Mouse (Mus musculus): ENCODE results near the gene Babam2. TPM values are rescaled to one million over a fixed set of nuclear protein-coding genes. Genes with fewer than 3 reads are reported as not detected.

Gene Babam2
- polyA plus RNA-seq, 1 experiment from 2014 or later = 42.9 TPM

- Histone ChIP-seq H3K9me3 (replicated peaks; ENCODE audit: control insufficient read depth, low read length) (no peaks in the 10 kb centered on the region), H3K27ac (ENCODE audit: low read depth, low read length) (no peak overlapping the region), H3K36me3 (ENCODE audit: control insufficient read depth, insufficient read depth, low read length) (no peaks in the 10 kb centered on the region), H3K4me2 (no peak overlapping the region), H3K9ac (ENCODE audit: low read depth, low read length) (no peak overlapping the region), H3K27me3 (ENCODE audit: control insufficient read depth, insufficient read depth, low read length) (no peaks in the 10 kb centered on the region), H3K4me3 (ENCODE audit: low read depth, low read length) (no peak overlapping the region), H3K4me1 (ENCODE audit: control insufficient read depth, insufficient read depth, low read length) (peaks cover 6% of the 10 kb centered on the region)
- ATAC-seq (replicated peaks; ENCODE audit: insufficient number of reproducible peaks, low FRiP score, low TSS enrichment) = no peak
- 73% methylated on average over 2 of the region's 2 CpGs for WGBS (ENCODE audit: insufficient replicate concordance)
Measured at GRCm38 (mm10) chr5:31902144-31902543, 204.7 kb downstream of the Babam2 start.

DNA sequence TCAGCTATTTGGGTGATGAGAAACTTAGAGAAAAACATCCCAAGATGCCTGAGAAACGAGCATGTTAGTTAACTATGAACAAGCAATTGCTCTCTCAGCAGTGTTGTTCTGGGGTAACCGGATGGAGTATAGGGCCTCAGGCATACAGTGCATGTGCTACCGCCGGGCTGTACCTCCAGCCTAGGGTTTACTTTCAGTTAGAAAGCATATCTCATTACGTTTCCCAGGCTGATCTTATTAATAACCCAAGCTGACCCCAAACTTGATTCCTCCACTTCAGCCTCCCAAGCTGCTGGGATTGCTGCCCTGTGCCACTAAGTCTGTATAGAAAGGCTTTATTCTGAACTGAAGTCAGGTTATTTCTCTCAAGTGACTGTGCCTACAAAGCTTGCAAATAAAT is 205.4 kb downstream of the Babam2 start:
- Histone ChIP-seq H3K27ac (ENCODE audit: low read depth, low read length) (no peak overlapping the region), H3K4me1 (ENCODE audit: control insufficient read depth, insufficient read depth, low read length) (peaks cover 6% of the 10 kb centered on the region), H3K36me3 (ENCODE audit: control insufficient read depth, insufficient read depth, low read length) (no peaks in the 10 kb centered on the region), H3K4me3 (ENCODE audit: low read depth, low read length) (no peak overlapping the region), H3K4me2 (no peak overlapping the region), H3K9ac (ENCODE audit: low read depth, low read length) (no peak overlapping the region), H3K27me3 (ENCODE audit: control insufficient read depth, insufficient read depth, low read length) (no peaks in the 10 kb centered on the region), H3K9me3 (replicated peaks; ENCODE audit: control insufficient read depth, low read length) (no peaks in the 10 kb centered on the region)
- ATAC-seq (replicated peaks; ENCODE audit: insufficient number of reproducible peaks, low FRiP score, low TSS enrichment) = no peak
- 80% methylated on average over 5 of the region's 5 CpGs for WGBS (ENCODE audit: insufficient replicate concordance)

DNA sequence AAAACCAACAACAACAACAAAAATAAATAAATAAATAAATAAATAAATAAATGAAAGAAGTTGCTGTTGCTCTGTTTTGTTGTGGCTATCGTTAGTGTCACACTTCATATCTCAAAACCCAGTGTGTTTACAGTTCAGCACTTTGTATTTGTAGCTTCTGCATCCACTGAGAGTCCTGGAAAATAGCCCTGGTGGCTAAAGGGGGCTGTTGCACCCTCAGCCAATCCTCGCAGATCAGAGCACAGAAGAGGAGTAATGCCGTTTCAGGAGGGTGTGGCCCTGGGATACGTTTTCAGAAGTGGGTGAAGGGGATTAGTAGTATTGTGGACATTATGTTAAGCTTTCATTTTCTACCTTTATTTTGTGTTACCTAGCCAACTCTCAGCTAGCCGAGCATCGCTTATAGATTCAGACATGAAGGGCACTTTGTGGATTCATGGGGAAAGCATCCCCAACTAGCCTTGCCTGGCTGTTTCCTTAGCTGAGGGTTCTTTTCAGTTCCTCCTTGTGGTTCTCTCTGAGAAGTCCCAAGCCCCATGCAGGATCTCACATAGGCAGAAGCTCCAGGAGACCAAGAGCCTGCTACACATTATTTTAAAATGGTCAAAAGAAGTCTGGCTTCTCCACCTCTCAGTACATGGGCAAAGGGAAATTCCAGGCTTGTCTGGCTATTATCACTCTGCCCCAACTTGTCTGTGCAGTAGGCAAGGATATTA is 207.6 kb downstream of the Babam2 start:
- ATAC-seq (replicated peaks; ENCODE audit: insufficient number of reproducible peaks, low FRiP score, low TSS enrichment) = no peak
- H3K27ac ChIP-seq (ENCODE audit: low read depth, low read length) = no peak overlapping the region
- no peaks in the 10 kb centered on the region for H3K27me3 ChIP-seq (ENCODE audit: control insufficient read depth, insufficient read depth, low read length)
- no peaks in the 10 kb centered on the region for H3K9me3 ChIP-seq (replicated peaks; ENCODE audit: control insufficient read depth, low read length)
- H3K9ac ChIP-seq (ENCODE audit: low read depth, low read length) = no peak overlapping the region
- peaks cover 6% of the 10 kb centered on the region for H3K4me1 ChIP-seq (ENCODE audit: control insufficient read depth, insufficient read depth, low read length)
- H3K4me2 ChIP-seq = no peak overlapping the region
- no peak overlapping the region for H3K4me3 ChIP-seq (ENCODE audit: low read depth, low read length)
- WGBS (ENCODE audit: insufficient replicate concordance) = 66% methylated on average over 6 of the region's 6 CpGs
- no peaks in the 10 kb centered on the region for H3K36me3 ChIP-seq (ENCODE audit: control insufficient read depth, insufficient read depth, low read length)

DNA sequence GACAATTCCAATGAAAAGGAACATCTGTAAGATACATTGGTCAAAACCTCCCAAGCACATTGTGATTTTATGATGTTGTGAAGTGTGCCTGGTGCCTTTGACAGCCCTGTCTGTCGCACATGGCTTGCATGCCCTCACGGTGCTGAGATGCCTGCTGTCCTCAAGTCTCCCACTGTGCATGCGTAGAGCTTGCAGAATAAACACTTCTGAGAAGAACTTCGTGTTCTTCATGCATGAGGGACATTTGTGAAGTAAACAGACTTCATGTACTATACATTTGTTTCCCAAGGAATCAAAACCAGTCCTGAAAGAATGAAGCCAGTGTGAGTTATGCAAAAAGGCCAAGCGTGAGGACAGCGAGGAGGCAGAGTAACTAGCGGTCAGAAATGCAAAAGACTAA is 208.3 kb downstream of the Babam2 start:
- Histone ChIP-seq H3K4me3 (ENCODE audit: low read depth, low read length) (no peak overlapping the region), H3K9ac (ENCODE audit: low read depth, low read length) (no peak overlapping the region), H3K27ac (ENCODE audit: low read depth, low read length) (no peak overlapping the region), H3K36me3 (ENCODE audit: control insufficient read depth, insufficient read depth, low read length) (no peaks in the 10 kb centered on the region), H3K9me3 (replicated peaks; ENCODE audit: control insufficient read depth, low read length) (no peaks in the 10 kb centered on the region), H3K4me2 (no peak overlapping the region), H3K27me3 (ENCODE audit: control insufficient read depth, insufficient read depth, low read length) (no peaks in the 10 kb centered on the region), H3K4me1 (ENCODE audit: control insufficient read depth, insufficient read depth, low read length) (peaks cover 6% of the 10 kb centered on the region)
- WGBS (ENCODE audit: insufficient replicate concordance) = 72% methylated on average over 7 of the region's 7 CpGs
- ATAC-seq (replicated peaks; ENCODE audit: insufficient number of reproducible peaks, low FRiP score, low TSS enrichment) = no peak

DNA sequence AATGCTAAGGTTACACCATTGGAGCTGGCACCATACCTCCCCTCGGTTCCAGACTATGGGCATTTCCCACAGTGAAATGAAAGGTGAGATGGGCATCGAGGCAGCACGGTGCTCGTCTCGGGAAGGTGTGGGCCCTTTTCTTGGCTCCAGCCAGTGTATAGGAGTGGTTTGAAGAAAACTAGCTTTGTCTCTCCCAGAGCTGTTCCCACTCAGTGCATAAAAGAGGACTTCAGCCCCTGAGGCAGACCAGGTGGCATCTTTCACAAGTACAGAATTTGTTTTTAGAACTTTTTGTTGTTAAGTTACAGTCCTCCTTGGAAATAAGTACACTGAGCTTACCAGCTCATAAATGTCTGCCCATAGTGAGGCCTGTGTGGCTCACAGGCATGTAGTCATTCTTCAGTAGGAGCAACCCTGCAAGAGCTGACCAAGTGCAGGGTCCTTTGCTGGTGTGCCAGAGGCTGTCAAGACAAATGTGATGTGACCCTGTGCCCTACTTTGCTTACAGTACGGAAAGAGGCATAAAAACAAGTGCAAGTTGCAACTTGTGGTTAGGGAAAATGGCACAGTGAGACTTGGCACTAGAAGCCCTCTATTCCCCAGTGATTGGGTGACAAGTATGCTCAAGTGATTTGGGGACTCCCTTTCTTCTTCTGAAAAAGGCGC is 208.9 kb downstream of the Babam2 start:
- Histone ChIP-seq H3K4me3 (ENCODE audit: low read depth, low read length) (no peak overlapping the region), H3K36me3 (ENCODE audit: control insufficient read depth, insufficient read depth, low read length) (no peaks in the 10 kb centered on the region), H3K27me3 (ENCODE audit: control insufficient read depth, insufficient read depth, low read length) (no peaks in the 10 kb centered on the region), H3K9me3 (replicated peaks; ENCODE audit: control insufficient read depth, low read length) (no peaks in the 10 kb centered on the region), H3K27ac (ENCODE audit: low read depth, low read length) (no peak overlapping the region), H3K4me2 (no peak overlapping the region), H3K9ac (ENCODE audit: low read depth, low read length) (no peak overlapping the region), H3K4me1 (ENCODE audit: control insufficient read depth, insufficient read depth, low read length) (peaks cover 6% of the 10 kb centered on the region)
- WGBS (ENCODE audit: insufficient replicate concordance) = 84% methylated on average over 7 of the region's 7 CpGs
- ATAC-seq (replicated peaks; ENCODE audit: insufficient number of reproducible peaks, low FRiP score, low TSS enrichment) = no peak

DNA sequence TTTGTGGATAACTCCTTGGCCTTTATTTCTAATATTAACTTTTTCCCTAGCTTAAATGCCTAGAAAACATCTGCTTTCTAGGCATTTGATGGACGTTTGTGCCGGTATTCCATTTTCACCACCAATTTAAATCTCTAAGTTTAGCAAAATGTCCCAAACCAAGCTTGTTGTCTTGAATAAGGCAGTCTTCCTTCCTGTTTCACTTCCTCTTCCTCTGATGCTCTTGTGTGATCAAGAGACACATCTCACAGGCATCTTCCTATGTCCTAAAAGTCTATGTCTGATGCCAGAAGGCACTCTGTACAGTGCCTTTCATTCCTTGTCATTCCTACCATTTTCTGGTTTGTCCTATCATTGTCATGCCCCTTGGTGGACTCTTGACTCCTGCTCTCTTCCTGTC is 210.5 kb downstream of the Babam2 start:
- H3K4me2 ChIP-seq = no peak overlapping the region
- no peaks in the 10 kb centered on the region for H3K36me3 ChIP-seq (ENCODE audit: control insufficient read depth, insufficient read depth, low read length)
- H3K9ac ChIP-seq (ENCODE audit: low read depth, low read length) = no peak overlapping the region
- WGBS (ENCODE audit: insufficient replicate concordance) = 81% methylated on average over 2 of the region's 2 CpGs
- H3K4me1 ChIP-seq (ENCODE audit: control insufficient read depth, insufficient read depth, low read length) = peaks cover 6% of the 10 kb centered on the region
- ATAC-seq (replicated peaks; ENCODE audit: insufficient number of reproducible peaks, low FRiP score, low TSS enrichment) = no peak
- no peaks in the 10 kb centered on the region for H3K27me3 ChIP-seq (ENCODE audit: control insufficient read depth, insufficient read depth, low read length)
- no peak overlapping the region for H3K27ac ChIP-seq (ENCODE audit: low read depth, low read length)
- H3K4me3 ChIP-seq (ENCODE audit: low read depth, low read length) = no peak overlapping the region
- no peaks in the 10 kb centered on the region for H3K9me3 ChIP-seq (replicated peaks; ENCODE audit: control insufficient read depth, low read length)

DNA sequence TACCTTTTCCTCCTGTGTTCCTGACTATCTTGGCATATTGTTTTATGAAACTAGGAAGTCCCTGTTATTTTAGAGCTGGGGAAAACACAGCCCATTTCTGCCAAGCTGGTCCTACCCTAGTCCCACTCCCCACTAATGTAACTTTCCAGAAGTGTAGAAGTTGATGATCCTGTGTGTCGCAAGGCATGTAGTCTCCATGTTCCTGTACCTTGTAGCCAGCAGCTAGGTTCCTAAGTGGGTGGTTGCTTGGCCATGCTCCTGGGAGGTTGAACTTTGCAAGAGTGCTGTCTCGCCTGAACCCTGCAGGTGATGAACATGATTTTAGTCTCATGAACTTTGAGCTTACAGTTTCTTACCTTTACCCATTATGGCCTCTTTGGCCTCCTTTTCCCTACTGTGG is 211.3 kb downstream of the Babam2 start:
- H3K36me3 ChIP-seq (ENCODE audit: control insufficient read depth, insufficient read depth, low read length) = no peaks in the 10 kb centered on the region
- peaks cover 6% of the 10 kb centered on the region for H3K4me1 ChIP-seq (ENCODE audit: control insufficient read depth, insufficient read depth, low read length)
- no peak overlapping the region for H3K4me2 ChIP-seq
- H3K27me3 ChIP-seq (ENCODE audit: control insufficient read depth, insufficient read depth, low read length) = no peaks in the 10 kb centered on the region
- H3K27ac ChIP-seq (ENCODE audit: low read depth, low read length) = no peak overlapping the region
- H3K9ac ChIP-seq (ENCODE audit: low read depth, low read length) = no peak overlapping the region
- no peaks in the 10 kb centered on the region for H3K9me3 ChIP-seq (replicated peaks; ENCODE audit: control insufficient read depth, low read length)
- no peak for ATAC-seq (replicated peaks; ENCODE audit: insufficient number of reproducible peaks, low FRiP score, low TSS enrichment)
- WGBS (ENCODE audit: insufficient replicate concordance) = 78% methylated on average over 2 of the region's 2 CpGs
- no peak overlapping the region for H3K4me3 ChIP-seq (ENCODE audit: low read depth, low read length)

- H3K4me3 ChIP-seq (ENCODE audit: low read depth, low read length) = no peak overlapping the region
- ATAC-seq (replicated peaks; ENCODE audit: insufficient number of reproducible peaks, low FRiP score, low TSS enrichment) = no peak
- no peak overlapping the region for H3K4me2 ChIP-seq
- no peaks in the 10 kb centered on the region for H3K9me3 ChIP-seq (replicated peaks; ENCODE audit: control insufficient read depth, low read length)
- no peak overlapping the region for H3K27ac ChIP-seq (ENCODE audit: low read depth, low read length)
- no peaks in the 10 kb centered on the region for H3K36me3 ChIP-seq (ENCODE audit: control insufficient read depth, insufficient read depth, low read length)
- no peak overlapping the region for H3K9ac ChIP-seq (ENCODE audit: low read depth, low read length)
- 0 out of 2 replicates have a peak, but pooled peaks cover 3% of the 10 kb centered on the region for H3K4me1 ChIP-seq (ENCODE audit: control insufficient read depth, insufficient read depth, low read length)
- H3K27me3 ChIP-seq (ENCODE audit: control insufficient read depth, insufficient read depth, low read length) = no peaks in the 10 kb centered on the region
- 74% methylated on average over 7 of the region's 7 CpGs for WGBS (ENCODE audit: insufficient replicate concordance)
Measured at GRCm38 (mm10) chr5:31916241-31916640, 218.8 kb downstream of the Babam2 start.

DNA sequence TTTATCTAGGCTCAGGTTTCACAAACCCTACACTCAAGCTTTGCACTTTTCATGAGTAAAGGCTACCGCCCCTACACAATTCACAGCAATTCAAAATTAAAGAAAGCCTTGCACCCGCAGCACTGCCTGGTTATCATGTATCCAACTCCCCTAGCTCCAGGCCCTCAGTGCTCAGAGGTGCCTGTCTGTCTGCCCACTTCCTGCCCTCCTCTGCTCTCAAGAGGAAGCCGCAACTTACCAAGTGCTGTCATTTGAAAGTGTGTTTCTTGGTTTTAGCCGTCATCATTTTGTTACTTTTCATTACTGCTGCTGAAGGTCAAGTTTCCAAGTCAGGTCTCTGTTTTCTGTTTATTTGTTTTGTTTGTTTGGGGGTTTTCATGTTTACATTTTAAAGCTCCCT is 221.1 kb downstream of the Babam2 start:
- ATAC-seq (replicated peaks; ENCODE audit: insufficient number of reproducible peaks, low FRiP score, low TSS enrichment) = no peak
- H3K36me3 ChIP-seq (ENCODE audit: control insufficient read depth, insufficient read depth, low read length) = no peaks in the 10 kb centered on the region
- H3K4me3 ChIP-seq (ENCODE audit: low read depth, low read length) = no peak overlapping the region
- 85% methylated on average over 4 of the region's 4 CpGs for WGBS (ENCODE audit: insufficient replicate concordance)
- no peak overlapping the region for H3K27ac ChIP-seq (ENCODE audit: low read depth, low read length)
- 0 out of 2 replicates have a peak, but pooled peaks cover 3% of the 10 kb centered on the region for H3K4me1 ChIP-seq (ENCODE audit: control insufficient read depth, insufficient read depth, low read length)
- H3K4me2 ChIP-seq = no peak overlapping the region
- no peaks in the 10 kb centered on the region for H3K27me3 ChIP-seq (ENCODE audit: control insufficient read depth, insufficient read depth, low read length)
- no peaks in the 10 kb centered on the region for H3K9me3 ChIP-seq (replicated peaks; ENCODE audit: control insufficient read depth, low read length)
- no peak overlapping the region for H3K9ac ChIP-seq (ENCODE audit: low read depth, low read length)
